Mouse (Mus musculus) ES-E14 (cell line): ENCODE measurements around the gene Fam19a1. TPM values are rescaled to one million over a fixed set of nuclear protein-coding genes. Genes with fewer than 3 reads are reported as not detected.

Source experiments
- DNase-seq: peaks from one replicate; pipeline ENCODE4 v3.0.0-alpha.2; 2013; ENCODE audit warnings: low read depth, low spot score
- H3K27ac ChIP-seq: 2 replicates; pipeline ENCODE4 v1.5.1; 2012; ENCODE audit warnings: low read depth, mild to moderate bottlenecking, low read length, moderate library complexity, mixed read lengths; ENCODE audit not compliant: poor library complexity, insufficient read depth, severe bottlenecking
- H3K36me3 ChIP-seq: 2 replicates; pipeline ENCODE4 v1.6.1; 2012; ENCODE audit warnings: mild to moderate bottlenecking, low read length, moderate library complexity, mixed read lengths; ENCODE audit not compliant: control insufficient read depth, poor library complexity, insufficient read depth, severe bottlenecking
- H3K4me1 ChIP-seq, 2 experiments: fragments of 150-350 bp in 1 of 2; sonication (generic) in 1 of 2; 2 replicates each; pipeline ENCODE4 v1.6.1; 2012; ENCODE audit warnings: low read length in 2 of 2, mild to moderate bottlenecking in 1 of 2, mixed read lengths in 1 of 2; ENCODE audit not compliant: control insufficient read depth in 2 of 2, insufficient read depth in 2 of 2, poor library complexity in 1 of 2
- H3K4me3 ChIP-seq, 2 experiments: fragments of 150-350 bp in 1 of 2; sonication (generic) in 1 of 2; 2 replicates each; pipeline ENCODE4 v1.5.1; 2012; ENCODE audit warnings: low read length in 2 of 2, low read depth in 1 of 2, mild to moderate bottlenecking in 1 of 2, mixed read lengths in 1 of 2; ENCODE audit not compliant: insufficient read depth in 1 of 2, poor library complexity in 1 of 2, severe bottlenecking in 1 of 2
- H3K9ac ChIP-seq: 2 replicates; pipeline ENCODE4 v1.6.1; 2012; ENCODE audit warnings: low read depth, mild to moderate bottlenecking, low read length, mixed read lengths; ENCODE audit not compliant: poor library complexity, insufficient read depth, severe bottlenecking
- H3K9me3 ChIP-seq: fragments of 150-350 bp; sonication (generic); 2 replicates; pipeline ENCODE4 v1.6.1; 2012; ENCODE audit warnings: low read depth, mild to moderate bottlenecking, low read length; ENCODE audit not compliant: control insufficient read depth, insufficient read depth
- CHD2 ChIP-seq: IDR thresholded peaks from 2 replicates; pipeline ENCODE4 v1.6.1; 2014; ENCODE audit warnings: mild to moderate bottlenecking, low read depth, low read length, inconsistent platforms
- HCFC1 ChIP-seq: IDR thresholded peaks from 2 replicates; pipeline ENCODE4 v1.6.1; 2012; ENCODE audit warnings: low read length, inconsistent platforms, borderline replicate concordance; ENCODE audit not compliant: insufficient read depth
- MAFK ChIP-seq: IDR thresholded peaks from 2 replicates; pipeline ENCODE4 v1.6.1; 2014; ENCODE audit warnings: mild to moderate bottlenecking, low read depth, low read length, inconsistent platforms; ENCODE audit not compliant: insufficient read depth
- ZC3H11A ChIP-seq: IDR thresholded peaks from 2 replicates; pipeline ENCODE4 v1.6.1; 2012; ENCODE audit warnings: low read depth, mild to moderate bottlenecking, inconsistent platforms, low read length, borderline replicate concordance
- ZNF384 ChIP-seq: IDR thresholded peaks from 2 replicates; pipeline ENCODE4 v1.6.1; 2012; ENCODE audit warnings: low read depth, low read length, inconsistent platforms
- in situ Hi-C, 2 experiments: fragments of 600-800 bp; cut with MboI; formaldehyde crosslinking; loops; one replicate each; pipeline ENCODE4 v1.15.1; 2025; ENCODE audit warnings: low sequenced_read_pairs in 2 of 2, inconsistent platforms in 1 of 2; ENCODE audit not compliant: unreplicated experiment in 2 of 2
- total RNA-seq: library from RNA; depleted of rRNA; stranded (reverse); fragments of 300-350 nt; gene quantifications from 2 replicates; pipeline ENCODE4 v1.2.3, GENCODE M21; 2012

The Fam19a1 gene
- total RNA-seq, 1 experiment, result not detected

- Histone ChIP-seq H3K27ac (no peak overlapping the region), H3K9me3 (no peaks in the 10 kb centered on the region), H3K4me1 (no peaks in the 10 kb centered on the region), H3K9ac (no peak overlapping the region), H3K36me3 (no peaks in the 10 kb centered on the region), H3K4me3 (no peak overlapping the region)
- no peak for TF ChIP-seq HCFC1
- TF ChIP-seq ZC3H11A, result no peak
- no peak for TF ChIP-seq MAFK
- TF ChIP-seq CHD2, result no peak
- no peak for TF ChIP-seq ZNF384
- in situ Hi-C loops, result no loop called here
- no peak for DNase-seq
These were observed 153.5 kb downstream of the Fam19a1 start for GRCm38 (mm10) chr6:96266456-96266855.

GRCm38 (mm10) chr6:96268788-96269187, 155.8 kb downstream of the Fam19a1 start:
- TF ChIP-seq ZC3H11A (no peak), ZNF384 (no peak), HCFC1 (no peak), CHD2 (no peak), MAFK (no peak)
- Histone ChIP-seq H3K27ac (no peak overlapping the region), H3K4me3 (no peak overlapping the region), H3K36me3 (no peaks in the 10 kb centered on the region), H3K9ac (no peak overlapping the region), H3K9me3 (no peaks in the 10 kb centered on the region), H3K4me1 (no peaks in the 10 kb centered on the region)
- no peak for DNase-seq
- in situ Hi-C loops, result no loop called here

- TF ChIP-seq HCFC1 (no peak), MAFK (no peak), ZC3H11A (no peak), CHD2 (no peak), ZNF384 (no peak)
- no peak for DNase-seq
- in situ Hi-C loops, result no loop called here
These were observed 157.5 kb downstream of the Fam19a1 start for GRCm38 (mm10) chr6:96270436-96270835.

GRCm38 (mm10) chr6:96283731-96284130, 170.8 kb downstream of the Fam19a1 start:
- DNase-seq, result no peak
- Histone ChIP-seq H3K9ac (no peak overlapping the region), H3K27ac (no peak overlapping the region), H3K4me3 (no peak overlapping the region), H3K36me3 (no peaks in the 10 kb centered on the region), H3K9me3 (no peaks in the 10 kb centered on the region), H3K4me1 (peaks cover 3 to 8% of the 10 kb centered on the region in 2 experiments)
- TF ChIP-seq MAFK, result no peak
- in situ Hi-C loops, result no loop called here

More at GRCm38 (mm10) chr6:96270436-96270835, 157.5 kb downstream of the Fam19a1 start:
- no peaks in the 10 kb centered on the region for H3K4me1 ChIP-seq
- H3K9ac ChIP-seq, result no peak overlapping the region
- H3K36me3 ChIP-seq, result no peaks in the 10 kb centered on the region
- no peak overlapping the region for H3K4me3 ChIP-seq
- no peaks in the 10 kb centered on the region for H3K9me3 ChIP-seq
- H3K27ac ChIP-seq, result no peak overlapping the region

- TF ChIP-seq ZC3H11A (no peak), CHD2 (no peak), HCFC1 (no peak), MAFK (no peak), ZNF384 (no peak)
- H3K4me1 ChIP-seq, result peaks cover 7 to 14% of the 10 kb centered on the region in 2 experiments
- no peak for DNase-seq
- H3K36me3 ChIP-seq, result no peaks in the 10 kb centered on the region
- H3K27ac ChIP-seq, result no peak overlapping the region
- in situ Hi-C loops, result no loop called here
- no peaks in the 10 kb centered on the region for H3K9me3 ChIP-seq
- no peak overlapping the region for H3K4me3 ChIP-seq
- no peak overlapping the region for H3K9ac ChIP-seq
These were observed 171.6 kb downstream of the Fam19a1 start for GRCm38 (mm10) chr6:96284590-96284989.
